Mouse (Mus musculus): ENCODE measurements at regions not wholly inside any gene's neighbourhood (a gene's known extent, or its start where the extent isn't known, plus 50 kb on each side); places are given as distances from the start of the nearest gene placed in this dataset.
A peak's percentile ranks its signal among the peaks of the same experiment; 100 is the strongest.
"Not testable (repeated sequence)": the region's sequence is repeated elsewhere in the genome, so short reads cannot be mapped to it uniquely, and the experiment has no call there.

DNA sequence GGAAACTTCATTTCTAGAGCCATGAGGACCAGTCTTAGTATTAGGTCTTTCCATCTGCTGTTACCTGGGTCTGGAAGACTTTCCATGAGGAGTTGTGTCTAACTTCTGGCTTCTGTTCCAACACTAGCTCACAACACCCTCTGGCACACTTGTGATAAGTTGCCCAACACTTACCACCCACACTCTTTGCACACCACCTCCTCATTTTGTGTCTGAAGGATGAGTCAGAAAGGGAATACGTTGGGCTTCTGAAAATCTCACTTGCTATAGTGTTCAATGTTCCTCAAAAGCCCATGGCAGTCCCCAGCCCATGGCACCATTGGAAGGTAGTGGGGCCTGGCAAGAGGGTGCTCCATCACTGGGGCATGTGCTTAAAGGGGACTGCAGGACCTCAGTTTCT lies 161.5 kb downstream of the Cartpt start:
- no peak for DNase-seq (ENCODE audit: low spot score)

DNA sequence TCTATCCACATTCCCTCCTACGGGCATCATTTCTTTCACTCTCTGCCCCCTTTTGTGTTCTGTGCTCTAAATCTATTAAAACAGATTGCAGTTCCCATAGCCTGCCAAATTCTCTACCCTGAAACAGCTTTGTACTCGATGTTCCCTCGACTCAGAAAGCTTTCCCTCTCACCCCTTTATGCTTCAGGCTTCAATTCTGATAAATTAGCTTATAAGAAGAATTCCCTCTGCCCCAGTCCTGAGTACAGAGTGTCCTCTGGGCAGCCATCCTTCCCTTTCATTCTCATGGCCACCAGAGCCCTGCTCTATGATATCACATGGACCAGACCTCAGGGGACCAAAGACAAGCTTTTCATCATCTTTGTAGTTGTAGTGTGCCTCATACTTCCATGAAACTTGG lies 163.6 kb downstream of the Cartpt start:
- no peak for DNase-seq (ENCODE audit: low spot score)

DNA sequence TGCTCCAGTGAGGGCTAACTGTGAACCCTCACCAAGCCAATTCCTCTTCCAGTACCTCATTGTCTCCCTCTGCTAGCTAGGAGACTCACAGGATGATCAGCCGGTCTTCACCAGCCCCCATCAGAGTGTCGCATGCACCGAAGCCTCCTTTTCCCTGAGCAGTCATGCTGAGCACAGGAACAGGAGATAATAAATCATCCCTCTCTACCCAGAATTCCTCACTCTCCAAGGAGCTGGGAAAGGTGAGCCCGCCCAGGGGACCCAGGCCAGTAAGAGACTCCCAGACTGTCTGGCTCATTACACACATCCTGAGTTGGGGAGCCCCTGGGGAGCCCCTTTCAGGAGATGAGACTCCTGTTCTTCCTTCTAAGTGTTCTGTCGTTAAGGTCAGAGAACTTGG lies 171.7 kb downstream of the Cartpt start:
- no peak for DNase-seq (ENCODE audit: low spot score)

DNA sequence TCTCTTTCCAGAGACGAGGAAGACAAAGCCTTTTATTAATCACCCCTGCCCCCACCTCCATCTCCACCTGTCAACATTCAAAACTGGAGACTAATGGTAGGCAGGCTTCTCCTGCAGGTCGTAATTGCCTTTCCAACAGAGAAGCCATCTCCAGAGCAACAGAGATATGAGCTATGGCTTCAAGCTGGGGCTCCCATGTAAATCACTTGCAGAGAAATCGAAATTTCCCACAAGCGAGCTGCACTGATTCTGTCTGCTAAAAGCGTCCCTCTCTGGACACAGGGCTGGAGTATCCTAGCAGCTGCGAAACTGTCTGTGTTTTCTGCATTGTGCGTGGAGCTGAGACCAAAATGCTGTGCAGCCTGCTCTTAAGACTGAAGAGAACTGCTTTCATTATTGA lies 176.6 kb downstream of the Cartpt start:
- DNase-seq (ENCODE audit: low spot score): no peak

DNA sequence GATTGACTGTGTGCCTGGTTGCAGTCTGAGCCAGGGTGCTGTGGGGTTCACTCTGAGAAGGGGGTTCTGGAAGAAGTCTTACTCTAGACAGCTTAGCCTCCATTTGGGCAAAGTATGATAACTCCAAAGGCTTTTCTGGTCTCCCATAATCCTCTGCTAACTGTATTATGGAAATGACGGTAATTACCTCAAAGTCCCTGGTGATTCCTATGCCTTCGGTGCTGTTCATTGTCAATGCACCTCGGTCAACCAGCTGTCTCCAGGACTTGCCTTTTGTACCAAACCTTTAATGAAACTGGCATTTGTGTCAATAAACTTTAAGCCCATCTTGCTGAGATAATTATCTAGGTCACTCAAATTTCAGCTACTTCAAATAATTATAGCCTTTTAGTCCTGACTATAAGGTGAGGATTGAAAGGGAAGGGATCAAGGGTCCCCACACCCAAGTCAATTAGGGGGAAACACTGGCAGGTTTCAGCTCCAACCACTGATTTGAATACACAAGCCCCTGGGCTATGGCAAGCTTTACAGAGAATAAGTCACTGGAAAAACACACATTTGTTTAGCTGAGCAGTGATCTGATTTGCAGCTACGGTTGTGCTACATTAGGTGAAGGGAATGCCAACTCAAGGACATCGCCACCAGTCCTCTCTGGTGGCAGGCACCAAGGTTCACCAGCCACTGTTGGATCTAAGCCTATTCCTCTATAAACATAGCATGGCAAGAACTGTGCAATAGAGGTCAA lies 177.5 kb downstream of the Cartpt start:
- no peak for DNase-seq (ENCODE audit: low spot score)

DNA sequence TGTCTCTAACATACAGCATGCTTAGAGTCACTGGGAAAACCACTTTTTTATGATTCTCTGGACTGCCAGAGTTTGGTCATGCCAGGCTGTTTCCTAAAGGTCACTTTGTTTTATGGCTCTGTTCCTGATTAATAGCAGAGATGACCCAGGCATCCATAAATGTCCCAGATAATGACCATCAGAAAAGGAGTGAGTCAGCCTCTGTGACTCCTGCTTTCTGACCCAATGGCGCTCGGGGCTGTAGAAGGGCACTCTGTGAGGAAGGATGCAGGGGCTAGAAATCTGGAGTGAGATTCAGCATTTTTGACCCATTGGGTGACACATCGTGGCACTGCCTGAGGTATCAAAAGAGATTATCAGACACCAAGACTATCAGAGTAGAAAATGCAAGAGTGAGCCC lies 180.3 kb downstream of the Cartpt start:
- DNase-seq (ENCODE audit: low spot score): peak; percentile 40

DNA sequence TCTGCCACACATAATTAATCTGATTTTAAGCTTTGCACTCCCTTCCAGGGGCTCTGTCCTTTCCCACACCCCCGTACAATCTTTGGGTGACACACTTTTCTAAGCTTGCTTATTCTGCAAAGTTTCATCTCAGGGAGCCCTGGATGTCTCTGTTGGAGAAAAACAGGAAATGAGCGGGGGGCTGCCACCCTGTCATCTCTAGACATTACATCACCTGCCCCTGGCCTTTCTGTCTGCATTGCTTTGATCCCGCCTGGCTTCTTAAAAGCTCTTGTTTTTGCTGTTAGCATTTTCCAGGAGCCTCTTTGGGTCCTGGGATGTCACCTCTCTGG lies 180.2 kb upstream of the Map1b start:
- peak; percentile 88 for DNase-seq (ENCODE audit: low spot score)

DNA sequence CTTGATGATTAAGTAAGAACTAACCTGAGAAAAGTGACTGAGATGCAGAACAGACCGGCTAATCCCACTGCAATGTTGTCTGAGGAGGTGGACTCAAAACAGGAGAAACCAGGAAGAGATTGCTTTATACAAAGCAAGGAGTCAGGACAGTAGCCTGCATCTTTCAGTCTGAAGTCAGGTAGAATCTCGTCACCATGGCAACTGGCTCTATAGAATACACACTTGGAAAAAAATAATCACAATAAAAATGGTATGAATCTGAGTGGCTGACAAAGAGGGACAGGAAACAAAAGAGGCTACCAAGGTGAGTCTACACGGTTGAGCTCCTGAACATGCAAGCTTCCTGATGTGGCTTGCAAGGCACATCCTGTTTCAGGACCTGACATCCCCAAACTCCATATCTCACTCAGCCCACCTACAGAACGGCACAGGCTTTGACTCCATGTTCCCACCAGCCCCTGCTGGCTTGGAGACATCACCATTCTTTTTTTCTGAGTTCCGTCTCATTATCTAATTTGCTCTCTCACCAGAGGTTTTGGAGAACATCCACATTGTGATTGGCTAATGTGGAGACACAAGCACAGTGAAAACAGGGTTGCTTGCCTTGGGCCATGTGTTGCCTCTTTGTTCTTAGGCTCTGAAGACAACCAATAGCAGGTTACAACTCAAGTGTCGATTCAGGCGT lies 179.7 kb upstream of the Map1b start:
- peak; percentile 57 for DNase-seq (ENCODE audit: low spot score)

DNA sequence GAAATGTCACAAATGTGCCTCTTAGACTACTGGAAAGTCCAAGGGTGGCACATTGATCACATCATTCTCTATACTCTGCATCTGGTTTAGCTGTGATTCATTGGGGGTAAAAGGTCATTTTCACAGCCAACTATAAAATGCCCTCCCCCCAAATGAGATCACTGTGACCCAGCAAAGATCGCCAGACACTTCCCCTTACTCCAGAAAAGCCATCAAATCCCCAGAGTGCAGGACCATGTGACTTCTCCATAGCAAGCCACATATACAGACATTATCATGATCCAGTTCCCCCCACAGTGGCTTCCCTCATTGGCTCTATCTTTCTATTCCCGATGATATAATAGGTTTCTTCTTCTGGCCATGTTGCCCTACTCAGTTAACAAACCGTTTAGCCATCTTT lies 163.6 kb upstream of the Map1b start:
- peak; percentile 71 for DNase-seq (ENCODE audit: low spot score)

DNA sequence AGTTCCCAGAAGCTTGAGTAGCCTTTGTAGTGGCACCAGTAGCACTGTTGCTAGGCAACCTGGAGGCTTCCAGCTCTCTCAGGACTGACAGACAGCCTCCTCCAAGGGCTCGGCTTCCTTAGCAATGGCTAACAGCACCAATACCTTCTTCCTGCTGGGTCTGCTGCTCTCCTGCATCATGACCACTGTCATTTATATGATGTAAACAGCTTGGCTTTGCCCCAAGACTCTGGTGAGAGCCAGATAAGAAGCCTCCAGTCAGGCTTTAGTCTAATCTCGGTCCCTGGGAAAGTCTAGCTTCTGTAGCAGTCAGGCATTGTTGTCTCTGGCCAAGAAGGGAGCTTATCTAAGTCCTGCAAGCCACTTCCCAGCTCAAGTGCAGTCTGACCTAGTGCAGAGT lies 163.1 kb upstream of the Map1b start:
- DNase-seq (ENCODE audit: low spot score): peak; percentile 85

DNA sequence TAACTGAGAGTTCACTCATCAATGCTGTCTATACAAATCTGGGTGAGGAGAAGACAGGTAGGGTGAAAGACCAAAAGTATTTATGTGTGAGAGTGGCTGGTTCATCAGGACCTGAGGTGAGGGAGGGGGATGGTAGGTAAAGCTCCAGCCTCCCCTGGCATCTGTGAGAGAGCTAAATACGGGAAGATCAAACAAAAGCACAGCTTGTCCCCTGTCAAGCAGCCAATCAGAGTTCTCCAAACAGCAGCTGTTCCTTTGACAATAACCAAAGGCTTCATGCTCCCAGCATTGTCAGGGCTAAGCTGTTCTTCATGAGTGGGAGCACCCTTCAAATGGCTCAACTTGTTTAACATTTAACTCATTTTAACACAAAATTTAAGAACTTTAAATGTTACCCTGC lies 160.1 kb upstream of the Map1b start:
- DNase-seq (ENCODE audit: low spot score): no peak

DNA sequence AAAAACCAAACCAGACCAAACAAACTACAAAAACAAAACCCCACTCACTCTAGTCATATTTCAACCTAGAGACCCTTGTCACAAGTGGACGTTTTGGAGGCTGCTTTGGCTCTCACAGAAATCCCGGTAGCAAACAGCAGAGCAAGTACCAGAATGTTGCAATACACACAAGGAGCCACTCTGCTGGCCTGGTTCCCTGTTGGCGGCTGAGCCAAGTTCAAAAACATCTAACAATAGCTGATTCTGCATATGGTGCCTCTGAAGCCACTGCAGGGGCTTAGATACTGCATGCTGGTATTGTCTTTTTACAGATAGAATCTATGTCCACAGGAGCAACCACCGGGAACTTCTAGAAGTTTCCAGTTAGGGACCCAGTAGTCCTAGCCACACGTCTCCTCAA lies 159.6 kb upstream of the Map1b start:
- DNase-seq (ENCODE audit: low spot score): no peak

DNA sequence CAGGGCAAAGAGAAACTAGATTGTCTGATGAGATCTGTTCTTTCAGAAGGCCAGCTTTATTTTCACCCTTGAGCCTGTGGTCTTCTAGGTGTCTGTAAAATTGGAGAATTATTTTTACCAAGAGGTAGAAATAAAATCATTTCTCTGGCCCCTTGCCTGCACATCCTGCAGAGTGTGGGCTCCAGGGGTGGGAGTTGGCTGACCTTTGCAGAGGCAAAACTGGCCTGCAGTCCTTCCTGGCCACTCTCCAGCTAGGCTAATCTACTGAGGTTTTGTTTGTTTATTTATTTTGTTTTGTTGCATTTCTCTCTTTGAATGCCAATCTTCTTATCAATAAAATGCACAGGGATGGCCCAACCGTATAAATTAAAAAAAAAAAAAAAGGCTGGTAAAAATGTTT lies 156.4 kb upstream of the Map1b start:
- no peak for DNase-seq (ENCODE audit: low spot score)

DNA sequence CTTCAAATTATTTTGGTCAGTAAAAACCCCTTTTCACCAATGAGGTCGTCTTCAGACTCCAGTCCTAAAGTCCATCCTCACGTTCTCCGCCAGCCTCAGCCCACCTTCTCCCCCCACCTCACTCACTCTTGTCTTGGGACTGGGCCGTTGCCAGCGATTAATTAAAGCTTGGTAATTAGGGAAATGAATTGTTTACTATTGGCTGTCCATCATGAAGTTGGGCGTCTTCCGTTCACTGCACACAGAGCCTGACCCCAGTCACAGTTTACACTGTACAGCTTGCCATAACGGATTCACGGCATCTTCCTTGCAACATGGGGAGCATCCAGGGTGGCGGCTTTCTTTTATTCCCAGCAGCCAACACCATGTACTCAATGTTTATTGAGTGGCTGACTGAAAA lies 155.4 kb upstream of the Map1b start:
- no peak for DNase-seq (ENCODE audit: low spot score)

DNA sequence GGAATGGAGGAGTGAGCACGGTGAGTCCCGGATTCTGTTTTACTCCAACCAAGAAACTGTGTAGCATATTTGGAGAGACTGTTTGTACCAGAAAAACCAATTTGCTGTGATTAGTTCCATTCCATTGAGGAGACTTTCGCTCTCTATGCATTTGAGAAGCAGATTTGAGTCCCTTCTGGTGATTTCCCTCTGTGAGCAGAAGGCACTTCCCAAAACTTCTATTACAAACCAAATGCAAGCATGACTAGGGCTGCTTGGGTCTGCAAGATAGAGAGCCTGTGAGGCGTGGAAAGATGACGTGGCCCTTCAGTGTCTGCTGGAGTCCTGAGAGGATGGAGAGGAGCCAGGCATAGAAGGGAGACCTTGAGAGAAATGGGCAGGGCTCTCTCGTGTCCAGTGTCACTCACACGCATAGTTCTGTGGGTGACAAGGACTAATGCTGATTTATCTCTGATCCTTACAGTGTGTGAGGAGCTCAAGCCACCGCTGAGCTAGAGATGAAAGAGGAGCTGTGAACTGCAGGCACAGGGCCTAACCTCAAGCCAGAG lies 153.7 kb upstream of the Map1b start:
- DNase-seq (ENCODE audit: low spot score): no peak

DNA sequence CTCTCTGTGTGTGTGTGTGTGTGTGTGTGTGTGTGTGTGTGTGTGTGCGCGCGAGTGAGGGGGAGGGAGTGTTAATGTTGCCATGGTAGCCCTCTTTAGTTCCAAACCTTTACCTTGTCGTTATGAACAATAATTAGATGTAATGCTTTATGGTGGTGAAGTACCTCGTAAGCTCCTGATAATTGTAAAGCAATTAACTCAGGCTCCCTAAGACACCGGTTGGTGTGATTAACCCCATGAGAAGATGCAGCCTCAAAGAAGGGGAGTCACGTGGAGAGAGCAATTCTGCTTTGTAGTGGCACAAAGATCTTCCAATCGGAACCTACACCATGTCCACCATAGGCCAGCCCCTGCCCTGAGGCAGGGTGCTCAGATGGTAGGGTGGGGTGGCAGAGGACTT lies 152.3 kb upstream of the Map1b start:
- DNase-seq (ENCODE audit: low spot score): no peak

DNA sequence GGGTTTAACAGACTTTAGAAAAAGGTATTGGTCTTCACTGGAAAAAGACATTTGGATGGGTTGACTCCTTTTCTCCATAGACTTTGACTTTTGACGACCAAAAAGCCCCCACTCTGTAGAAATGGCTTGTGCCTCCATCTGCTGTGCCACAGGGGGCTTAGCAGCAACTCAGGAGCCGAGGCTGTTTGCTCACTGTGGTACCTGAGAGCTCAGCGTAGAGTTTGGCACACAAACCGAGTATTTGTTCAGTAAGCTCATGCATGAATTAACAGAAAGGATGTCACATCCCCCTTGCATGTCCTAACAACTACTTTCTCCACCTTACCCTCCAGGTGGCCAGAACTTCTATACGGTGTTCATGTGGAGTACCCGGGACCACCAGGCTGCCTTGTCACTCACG lies 149.7 kb upstream of the Map1b start:
- no peak for DNase-seq (ENCODE audit: low spot score)

DNA sequence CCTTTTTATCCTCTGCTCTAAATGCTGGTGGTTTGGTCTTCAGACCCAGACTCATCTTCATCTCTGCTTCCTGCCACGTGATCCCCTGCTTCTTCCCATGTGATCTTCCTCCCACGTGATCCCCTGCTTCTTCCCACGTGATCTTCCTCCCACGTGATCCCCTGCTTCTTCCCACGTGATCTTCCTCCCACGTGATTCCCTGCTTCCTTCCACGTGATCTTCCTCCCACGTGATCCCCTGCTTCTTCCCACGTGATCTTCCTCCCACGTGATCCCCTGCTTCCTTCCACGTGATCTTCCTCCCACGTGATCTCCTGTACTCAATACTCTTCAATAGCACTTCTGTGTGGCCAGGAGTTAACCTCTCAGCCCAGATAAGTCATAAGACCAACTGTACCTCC lies 147.1 kb upstream of the Map1b start:
- not testable (repeated sequence) for DNase-seq (ENCODE audit: low spot score)

DNA sequence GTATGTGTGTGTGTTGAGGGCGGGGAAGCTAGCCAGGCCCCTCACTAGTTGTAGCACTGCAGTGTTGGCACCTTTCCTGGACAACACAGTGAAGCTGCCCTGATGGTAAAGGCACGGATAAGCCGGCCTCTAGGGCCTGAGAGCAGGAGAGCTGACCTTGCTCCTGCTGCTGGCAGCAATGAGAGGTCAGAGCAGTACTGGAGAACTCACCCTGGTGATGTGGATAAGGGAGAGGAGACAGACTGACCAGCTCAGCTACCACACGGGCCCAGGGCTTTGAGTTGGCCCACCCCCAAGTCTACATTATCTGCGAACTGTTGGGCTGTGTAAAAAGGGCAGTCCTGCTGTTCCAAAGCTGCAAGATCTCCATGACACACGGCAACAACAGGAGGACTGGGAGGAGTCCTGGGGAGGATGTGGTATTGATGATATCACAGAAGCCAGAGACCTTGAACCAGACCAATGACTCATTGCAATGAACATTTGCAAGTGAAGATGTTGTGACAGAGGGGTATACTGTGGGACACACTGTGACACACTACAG lies 131.4 kb upstream of the Map1b start:
- peak; percentile 82 for DNase-seq (ENCODE audit: low spot score)

DNA sequence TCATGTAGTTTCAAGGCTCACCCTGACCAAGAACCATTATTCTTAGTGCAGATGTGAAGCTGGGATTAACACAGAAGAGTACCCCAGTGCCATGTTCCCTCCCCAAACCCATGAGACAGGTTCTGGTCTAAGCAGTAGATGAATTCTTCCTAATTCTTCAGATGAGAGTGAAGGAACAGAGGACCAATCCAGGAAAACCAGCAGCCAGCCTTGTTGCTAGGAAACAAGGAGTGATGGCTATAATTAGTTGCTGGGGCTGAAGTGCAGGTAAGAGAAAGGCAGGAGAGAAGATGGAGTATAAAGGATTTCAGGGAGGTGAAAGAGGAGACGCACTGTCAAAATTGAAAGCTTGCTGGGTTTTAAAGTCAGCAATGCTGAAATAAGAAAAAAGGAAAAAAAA lies 128.4 kb upstream of the Map1b start:
- no peak for DNase-seq (ENCODE audit: low spot score)

DNA sequence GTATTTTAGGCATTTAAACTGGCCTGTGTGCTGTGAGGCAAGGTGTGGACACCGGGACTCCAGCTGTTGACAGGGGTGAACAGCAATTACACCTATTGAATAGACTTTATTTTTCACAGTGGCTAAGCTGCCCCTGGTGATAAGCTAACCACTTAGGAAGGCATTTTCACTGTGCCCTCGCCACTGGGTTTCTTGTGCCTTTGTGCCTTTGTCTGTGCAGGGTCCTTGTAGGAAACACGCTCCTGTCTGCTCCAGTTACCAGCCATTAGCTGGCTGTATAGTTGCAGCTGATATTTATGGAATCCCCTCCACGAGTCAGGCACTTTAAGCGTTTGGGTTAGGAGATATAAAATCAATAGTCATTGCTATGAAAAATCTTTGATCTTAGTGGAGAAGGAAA lies 126.5 kb upstream of the Map1b start:
- no peak for DNase-seq (ENCODE audit: low spot score)

DNA sequence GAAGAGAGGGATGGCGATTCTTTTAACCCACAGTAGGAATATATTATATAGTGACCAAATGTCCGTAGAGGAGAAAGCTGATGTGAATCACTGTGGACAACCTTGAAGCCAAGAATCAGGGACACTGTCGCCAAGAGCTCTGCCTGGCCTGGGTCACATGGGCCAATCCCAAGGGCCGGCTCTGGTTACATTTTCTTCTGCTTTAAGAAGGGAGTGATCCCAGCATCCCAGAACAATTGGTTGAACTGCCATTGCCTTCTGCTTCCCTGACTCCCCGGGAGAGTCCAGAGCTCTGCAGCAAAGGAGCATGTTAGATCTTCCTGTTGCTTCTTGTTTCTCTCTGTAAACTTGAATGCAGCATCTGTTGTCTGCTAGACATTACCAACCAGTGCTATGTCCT lies 126.0 kb upstream of the Map1b start:
- DNase-seq (ENCODE audit: low spot score): no peak

DNA sequence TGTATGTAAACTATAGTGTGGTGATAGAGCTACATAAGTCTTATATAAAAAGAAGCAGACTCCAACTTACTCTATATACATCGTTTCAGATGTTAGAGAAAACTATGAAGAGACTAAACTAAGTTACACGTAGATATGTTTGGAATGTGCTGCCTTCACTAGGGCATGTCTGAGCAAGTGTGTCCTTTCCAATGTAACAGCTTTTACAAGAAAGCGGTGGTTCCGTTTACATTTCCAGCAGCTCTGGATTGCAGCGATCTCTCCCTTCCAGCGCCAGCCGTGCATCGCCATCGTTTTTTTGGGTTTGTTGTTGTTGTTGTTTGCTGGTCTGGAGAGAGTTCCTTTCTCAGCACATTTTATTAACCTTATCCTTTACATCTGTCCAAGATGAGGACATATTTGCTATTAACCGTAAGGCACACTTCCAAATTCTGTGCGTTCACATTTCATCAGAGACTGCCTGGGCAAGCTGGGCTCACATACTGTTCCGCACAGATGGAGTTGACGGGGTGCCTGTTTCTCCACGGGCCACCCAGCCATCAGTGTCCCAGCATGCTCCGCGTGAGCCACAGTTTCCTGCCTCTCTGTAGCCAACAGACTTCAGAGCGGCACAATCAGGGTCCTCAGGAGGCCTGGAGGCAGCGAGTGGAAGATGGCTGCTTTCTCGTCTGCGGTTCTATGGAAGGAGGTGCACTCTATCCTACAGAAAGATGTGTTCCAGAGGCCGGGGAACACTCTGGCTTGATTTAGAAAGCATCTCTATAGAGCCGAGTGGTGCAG lies 125.2 kb upstream of the Map1b start:
- DNase-seq (ENCODE audit: low spot score): no peak
